Mouse (Mus musculus): ENCODE measurements around the gene Ctnna2. TPM values are rescaled to one million over a fixed set of nuclear protein-coding genes. Genes with fewer than 3 reads are reported as not detected.

The Ctnna2 gene
- polyA plus RNA-seq, 1 experiment from 2014 or later, result 52.0 TPM

DNA sequence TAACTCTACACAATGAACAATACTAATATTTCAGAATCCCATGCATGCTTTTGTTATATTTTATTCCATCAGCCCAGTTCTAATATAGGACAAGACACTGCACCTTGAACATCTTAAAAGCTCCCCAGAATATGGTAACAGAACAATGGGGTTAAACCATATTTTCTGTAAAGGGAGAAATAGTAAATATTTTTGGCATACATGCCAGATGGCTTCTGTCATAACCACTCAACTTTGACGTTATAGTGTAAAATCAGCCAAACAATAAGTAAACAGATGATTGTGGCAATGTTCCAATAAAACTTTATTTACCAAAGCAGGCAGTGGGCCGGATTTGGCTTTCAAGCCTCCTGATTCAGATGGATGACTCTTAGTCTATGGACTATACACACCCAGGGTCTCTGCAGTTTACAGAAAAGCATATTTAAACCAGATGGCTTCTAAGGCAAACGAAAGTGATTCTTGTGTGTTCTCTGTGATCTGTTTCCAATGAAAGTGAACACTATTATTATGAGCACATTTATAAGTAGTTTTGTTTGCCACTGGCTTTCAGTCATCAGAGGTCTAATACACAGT, 557.8 kb downstream of the Ctnna2 start:
- Histone ChIP-seq H3K27me3 (ENCODE audit: control insufficient read depth, insufficient read depth, low read length) (no peaks in the 10 kb centered on the region), H3K4me2 (replicated peaks; ENCODE audit: low read depth, low read length) (no peak overlapping the region), H3K27ac (ENCODE audit: low read depth, low read length) (no peak overlapping the region), H3K36me3 (ENCODE audit: control insufficient read depth, insufficient read depth, low read length) (no peaks in the 10 kb centered on the region), H3K9me3 (ENCODE audit: control insufficient read depth, low read length) (no peaks in the 10 kb centered on the region), H3K4me1 (replicated peaks; ENCODE audit: control insufficient read depth, insufficient read depth, low read length) (no peaks in the 10 kb centered on the region), H3K9ac (ENCODE audit: low read depth, low read length) (no peak overlapping the region), H3K4me3 (ENCODE audit: low read depth, low read length) (no peak overlapping the region)
- WGBS, result 83% methylated on average over 3 of the region's 3 CpGs
- no peak for DNase-seq (ENCODE audit: low spot score)
- ATAC-seq (ENCODE audit: low FRiP score), result no peak

DNA sequence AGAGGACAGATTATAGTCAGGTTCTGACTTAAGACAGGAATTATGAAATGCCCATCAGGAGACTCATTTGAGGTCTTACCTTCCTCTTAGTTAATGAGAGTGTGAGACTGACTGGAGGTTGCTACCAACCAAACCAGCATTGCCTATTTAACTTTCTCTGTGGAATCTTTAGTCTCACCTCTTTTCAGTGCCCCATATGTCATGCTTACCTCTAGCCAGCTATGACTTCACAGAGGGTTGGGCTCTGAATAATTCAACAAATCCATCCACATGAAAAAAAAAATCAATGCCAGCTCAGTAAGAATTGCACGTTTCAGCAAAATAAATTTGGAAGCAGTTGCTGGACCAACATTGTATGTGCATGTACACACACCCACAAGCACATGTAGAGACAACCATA, 562.5 kb downstream of the Ctnna2 start:
- no peaks in the 10 kb centered on the region for H3K9me3 ChIP-seq (ENCODE audit: control insufficient read depth, low read length)
- no peak for DNase-seq (ENCODE audit: low spot score)
- WGBS, result 87% methylated on average over 1 of the region's 1 CpGs

DNA sequence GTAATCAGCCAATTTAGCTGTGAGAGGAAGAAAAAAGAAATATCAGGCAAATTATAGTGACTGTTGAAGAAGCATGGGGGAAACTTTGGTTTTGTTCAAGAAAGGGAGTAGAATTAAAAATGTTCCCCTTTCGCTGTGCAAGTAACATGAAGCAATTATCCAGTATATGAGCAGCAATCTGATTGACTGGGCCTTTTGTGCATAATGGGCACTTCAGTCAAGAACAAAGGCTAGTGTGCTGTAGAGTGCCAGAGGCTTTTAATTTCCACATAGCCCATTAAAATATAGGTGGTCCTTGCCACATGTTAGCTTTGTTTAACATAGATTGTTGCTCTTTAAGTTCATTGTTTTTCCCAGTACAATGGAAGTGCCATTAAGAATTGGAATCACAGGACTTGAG, 566.0 kb downstream of the Ctnna2 start:
- WGBS, result 89% methylated on average over 1 of the region's 1 CpGs

More for the DNA sequence above, 562.5 kb downstream of the Ctnna2 start:
- Histone ChIP-seq H3K9ac (ENCODE audit: low read depth, low read length) (no peak overlapping the region), H3K4me1 (replicated peaks; ENCODE audit: control insufficient read depth, insufficient read depth, low read length) (no peaks in the 10 kb centered on the region), H3K4me3 (ENCODE audit: low read depth, low read length) (no peak overlapping the region), H3K36me3 (ENCODE audit: control insufficient read depth, insufficient read depth, low read length) (no peaks in the 10 kb centered on the region), H3K27ac (ENCODE audit: low read depth, low read length) (no peak overlapping the region), H3K27me3 (ENCODE audit: control insufficient read depth, insufficient read depth, low read length) (no peaks in the 10 kb centered on the region), H3K4me2 (replicated peaks; ENCODE audit: low read depth, low read length) (no peak overlapping the region)
- no peak for ATAC-seq (ENCODE audit: low FRiP score)

DNA sequence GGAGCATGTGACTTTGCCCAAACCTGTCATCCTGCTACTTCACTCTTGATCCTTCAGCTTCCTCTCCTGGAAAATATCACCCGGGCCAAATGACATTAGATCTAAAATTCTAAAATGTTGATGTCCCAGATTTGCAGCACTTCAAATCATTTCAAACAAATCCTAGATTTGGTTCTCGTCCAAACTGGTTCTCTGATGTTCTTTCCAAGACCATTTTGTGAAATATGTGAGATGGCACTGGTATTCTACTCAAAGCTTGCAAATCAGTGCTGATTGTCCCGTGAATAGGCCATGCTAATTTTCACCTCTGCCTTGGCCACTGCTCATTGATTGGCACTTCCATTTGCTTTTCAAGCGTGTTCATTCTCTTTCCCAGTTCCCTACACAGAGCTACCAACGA, 571.0 kb downstream of the Ctnna2 start:
- H3K4me2 ChIP-seq (replicated peaks; ENCODE audit: low read depth, low read length), result no peak overlapping the region
- ATAC-seq (ENCODE audit: low FRiP score) (no peak), DNase-seq (ENCODE audit: low spot score) (no peak)
- WGBS, result 74% methylated on average over 5 of the region's 5 CpGs
- H3K27ac ChIP-seq (ENCODE audit: low read depth, low read length), result no peak overlapping the region
- no peaks in the 10 kb centered on the region for H3K9me3 ChIP-seq (ENCODE audit: control insufficient read depth, low read length)
- H3K36me3 ChIP-seq (ENCODE audit: control insufficient read depth, insufficient read depth, low read length), result no peaks in the 10 kb centered on the region
- no peaks in the 10 kb centered on the region for H3K4me1 ChIP-seq (replicated peaks; ENCODE audit: control insufficient read depth, insufficient read depth, low read length)
- no peak overlapping the region for H3K4me3 ChIP-seq (ENCODE audit: low read depth, low read length)
- H3K27me3 ChIP-seq (ENCODE audit: control insufficient read depth, insufficient read depth, low read length), result no peaks in the 10 kb centered on the region
- no peak overlapping the region for H3K9ac ChIP-seq (ENCODE audit: low read depth, low read length)

More for the DNA sequence above, 566.0 kb downstream of the Ctnna2 start:
- Histone ChIP-seq H3K4me3 (ENCODE audit: low read depth, low read length) (no peak overlapping the region), H3K9ac (ENCODE audit: low read depth, low read length) (no peak overlapping the region), H3K9me3 (ENCODE audit: control insufficient read depth, low read length) (no peaks in the 10 kb centered on the region), H3K27me3 (ENCODE audit: control insufficient read depth, insufficient read depth, low read length) (no peaks in the 10 kb centered on the region), H3K27ac (ENCODE audit: low read depth, low read length) (no peak overlapping the region), H3K36me3 (ENCODE audit: control insufficient read depth, insufficient read depth, low read length) (no peaks in the 10 kb centered on the region), H3K4me2 (replicated peaks; ENCODE audit: low read depth, low read length) (no peak overlapping the region), H3K4me1 (replicated peaks; ENCODE audit: control insufficient read depth, insufficient read depth, low read length) (no peaks in the 10 kb centered on the region)
- DNase-seq (ENCODE audit: low spot score), result no peak
- no peak for ATAC-seq (ENCODE audit: low FRiP score)

DNA sequence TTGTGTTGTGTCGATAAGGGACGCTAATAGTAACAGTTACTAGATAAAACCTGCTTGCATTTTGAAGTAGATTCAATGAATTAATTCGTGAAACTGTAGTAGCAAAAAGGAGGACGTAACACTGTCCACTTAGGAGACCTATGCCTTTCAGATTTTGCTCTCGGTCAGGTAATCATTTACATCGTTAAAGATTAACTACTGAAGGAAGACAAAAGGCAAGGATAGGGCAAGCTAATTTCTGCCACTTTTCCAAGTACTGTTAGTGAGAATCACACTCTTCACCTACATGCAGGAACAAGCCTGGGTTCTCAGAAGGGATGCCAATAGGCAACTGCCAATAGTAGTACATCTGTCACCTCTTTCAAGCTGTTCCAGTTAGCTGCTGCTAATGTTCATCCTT, 578.7 kb downstream of the Ctnna2 start:
- Histone ChIP-seq H3K27ac (ENCODE audit: low read depth, low read length) (no peak overlapping the region), H3K36me3 (ENCODE audit: control insufficient read depth, insufficient read depth, low read length) (no peaks in the 10 kb centered on the region), H3K4me2 (replicated peaks; ENCODE audit: low read depth, low read length) (no peak overlapping the region), H3K27me3 (ENCODE audit: control insufficient read depth, insufficient read depth, low read length) (no peaks in the 10 kb centered on the region), H3K9me3 (ENCODE audit: control insufficient read depth, low read length) (no peaks in the 10 kb centered on the region), H3K9ac (ENCODE audit: low read depth, low read length) (no peak overlapping the region), H3K4me3 (ENCODE audit: low read depth, low read length) (no peak overlapping the region), H3K4me1 (replicated peaks; ENCODE audit: control insufficient read depth, insufficient read depth, low read length) (no peaks in the 10 kb centered on the region)
- DNase-seq (ENCODE audit: low spot score) (no peak), ATAC-seq (ENCODE audit: low FRiP score) (no peak)
- 88% methylated on average over 6 of the region's 6 CpGs for WGBS

DNA sequence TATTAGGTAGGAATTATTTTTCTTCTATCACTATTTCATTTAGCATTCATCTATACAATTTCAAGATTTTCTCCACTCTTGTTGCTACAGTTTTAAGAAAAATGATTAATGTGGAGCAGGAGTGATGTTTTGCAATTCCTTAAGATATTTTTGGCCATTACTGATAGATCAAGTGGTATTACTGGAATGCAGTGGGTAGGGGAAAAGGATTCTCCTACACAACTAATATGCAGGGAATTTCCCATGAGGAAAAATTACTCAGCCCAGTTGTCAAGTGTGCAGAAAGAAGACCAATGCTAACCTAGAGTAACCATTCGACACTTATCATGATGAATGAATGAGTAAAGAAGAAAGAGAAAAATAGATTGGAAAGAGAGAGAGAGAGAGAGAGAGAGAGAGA, 587.8 kb downstream of the Ctnna2 start:
- WGBS, result 90% methylated on average over 1 of the region's 1 CpGs
- Histone ChIP-seq H3K27ac (ENCODE audit: low read depth, low read length) (no peak overlapping the region), H3K4me2 (replicated peaks; ENCODE audit: low read depth, low read length) (no peak overlapping the region), H3K4me3 (ENCODE audit: low read depth, low read length) (no peak overlapping the region), H3K36me3 (ENCODE audit: control insufficient read depth, insufficient read depth, low read length) (no peaks in the 10 kb centered on the region), H3K27me3 (ENCODE audit: control insufficient read depth, insufficient read depth, low read length) (no peaks in the 10 kb centered on the region), H3K9ac (ENCODE audit: low read depth, low read length) (no peak overlapping the region), H3K4me1 (replicated peaks; ENCODE audit: control insufficient read depth, insufficient read depth, low read length) (no peaks in the 10 kb centered on the region), H3K9me3 (ENCODE audit: control insufficient read depth, low read length) (no peaks in the 10 kb centered on the region)
- ATAC-seq (ENCODE audit: low FRiP score), result no peak
- DNase-seq (ENCODE audit: low spot score), result no peak

DNA sequence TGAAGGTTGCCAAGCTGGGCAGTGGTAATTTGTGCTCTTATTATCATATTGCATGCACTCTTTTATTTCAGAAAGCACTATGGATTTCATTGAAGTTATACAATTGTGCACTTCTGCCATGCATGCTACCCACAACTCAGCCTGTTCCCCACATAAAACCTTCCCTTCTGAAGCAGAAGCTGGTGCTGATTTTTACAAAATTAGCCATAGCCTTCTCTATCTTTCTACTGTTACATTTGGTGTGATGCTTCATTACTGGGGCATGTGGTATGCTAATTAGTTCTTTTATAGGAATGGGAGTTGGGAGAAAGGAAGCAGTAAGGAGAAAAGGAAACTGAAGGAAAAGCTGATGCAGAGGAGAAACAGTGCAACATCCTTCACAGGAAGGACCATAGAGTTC, 598.2 kb downstream of the Ctnna2 start:
- Histone ChIP-seq H3K27ac (ENCODE audit: low read depth, low read length) (no peak overlapping the region), H3K9ac (ENCODE audit: low read depth, low read length) (no peak overlapping the region), H3K9me3 (ENCODE audit: control insufficient read depth, low read length) (no peaks in the 10 kb centered on the region), H3K4me2 (replicated peaks; ENCODE audit: low read depth, low read length) (no peak overlapping the region), H3K4me1 (replicated peaks; ENCODE audit: control insufficient read depth, insufficient read depth, low read length) (no peaks in the 10 kb centered on the region), H3K4me3 (ENCODE audit: low read depth, low read length) (no peak overlapping the region), H3K36me3 (ENCODE audit: control insufficient read depth, insufficient read depth, low read length) (no peaks in the 10 kb centered on the region), H3K27me3 (ENCODE audit: control insufficient read depth, insufficient read depth, low read length) (no peaks in the 10 kb centered on the region)
- ATAC-seq (ENCODE audit: low FRiP score) (no peak), DNase-seq (ENCODE audit: low spot score) (no peak)

DNA sequence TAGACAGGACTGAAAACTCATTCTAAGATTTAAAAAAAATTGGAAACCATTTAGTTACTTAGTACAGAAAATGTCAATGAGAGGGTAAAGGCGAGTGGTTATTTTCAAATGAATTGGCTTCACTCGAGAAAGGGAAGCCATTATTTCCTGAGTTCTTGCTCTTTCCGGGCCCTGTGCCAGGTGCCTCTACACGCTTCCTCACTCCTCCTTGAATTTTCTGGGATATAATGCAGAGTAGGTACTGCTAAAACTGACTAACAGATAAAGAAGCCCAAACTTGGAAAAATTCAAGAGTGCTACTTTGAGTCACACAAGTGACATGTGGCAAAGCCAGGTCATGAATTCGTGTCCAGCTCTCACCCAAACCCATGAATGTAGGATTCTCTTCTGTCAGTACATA, 606.4 kb downstream of the Ctnna2 start:
- H3K9me3 ChIP-seq (ENCODE audit: control insufficient read depth, low read length), result no peaks in the 10 kb centered on the region
- no peak overlapping the region for H3K9ac ChIP-seq (ENCODE audit: low read depth, low read length)
- no peak overlapping the region for H3K4me3 ChIP-seq (ENCODE audit: low read depth, low read length)
- 81% methylated on average over 5 of the region's 5 CpGs for WGBS
- no peaks in the 10 kb centered on the region for H3K27me3 ChIP-seq (ENCODE audit: control insufficient read depth, insufficient read depth, low read length)
- ATAC-seq (ENCODE audit: low FRiP score) (no peak), DNase-seq (ENCODE audit: low spot score) (no peak)
- no peak overlapping the region for H3K4me2 ChIP-seq (replicated peaks; ENCODE audit: low read depth, low read length)
- H3K36me3 ChIP-seq (ENCODE audit: control insufficient read depth, insufficient read depth, low read length), result no peaks in the 10 kb centered on the region
- H3K27ac ChIP-seq (ENCODE audit: low read depth, low read length), result no peak overlapping the region
- H3K4me1 ChIP-seq (replicated peaks; ENCODE audit: control insufficient read depth, insufficient read depth, low read length), result no peaks in the 10 kb centered on the region

DNA sequence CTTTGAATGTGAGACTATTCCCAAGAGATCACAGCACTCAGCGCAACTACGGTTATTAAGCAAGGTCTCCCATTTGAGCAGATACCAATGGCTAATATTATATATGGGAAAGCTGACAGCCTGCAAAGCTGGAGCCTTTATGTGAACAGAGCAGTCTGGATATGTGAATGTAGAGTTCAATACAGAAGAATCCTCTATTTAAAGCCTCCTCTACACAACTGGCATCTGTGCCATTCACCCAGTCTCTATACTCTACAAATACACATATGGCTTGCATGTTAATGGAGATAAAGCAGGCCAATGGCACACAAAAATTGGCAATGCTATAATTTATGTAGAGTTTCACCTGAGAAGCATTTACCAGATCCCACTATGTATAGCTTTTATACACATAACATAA, 608.4 kb downstream of the Ctnna2 start:
- Histone ChIP-seq H3K4me2 (replicated peaks; ENCODE audit: low read depth, low read length) (no peak overlapping the region), H3K4me1 (replicated peaks; ENCODE audit: control insufficient read depth, insufficient read depth, low read length) (no peaks in the 10 kb centered on the region), H3K9me3 (ENCODE audit: control insufficient read depth, low read length) (no peaks in the 10 kb centered on the region), H3K36me3 (ENCODE audit: control insufficient read depth, insufficient read depth, low read length) (no peaks in the 10 kb centered on the region), H3K4me3 (ENCODE audit: low read depth, low read length) (no peak overlapping the region), H3K27me3 (ENCODE audit: control insufficient read depth, insufficient read depth, low read length) (no peaks in the 10 kb centered on the region), H3K27ac (ENCODE audit: low read depth, low read length) (no peak overlapping the region), H3K9ac (ENCODE audit: low read depth, low read length) (no peak overlapping the region)
- 88% methylated on average over 2 of the region's 2 CpGs for WGBS
- DNase-seq (ENCODE audit: low spot score) (no peak), ATAC-seq (ENCODE audit: low FRiP score) (no peak)
